Mouse (Mus musculus) layer of hippocampus, adult 18-20 months (tissue): Measurements from ENCODE around the gene Ppm1k. TPM values are rescaled to one million over a fixed set of nuclear protein-coding genes. Genes with fewer than 3 reads are reported as not detected.
A peak's percentile ranks its signal among the peaks of the same experiment; 100 is the strongest.
"Not testable (repeated sequence)": the region's sequence is repeated elsewhere in the genome, so short reads cannot be mapped to it uniquely, and the experiment has no call there.

Experiments
- DNase-seq, 2 experiments: peaks; one replicate each; pipeline ENCODE4 v3.0.0; 2022; ENCODE audit warnings: low spot score in 2 of 2
- total RNA-seq, 2 experiments: library from RNA; stranded (reverse); gene quantifications; 2 replicates each; pipeline ENCODE4 v1.2.3; 2021

Gene Ppm1k
- total RNA-seq, 2 experiments from 2014 or later = 73.7 to 85.4 TPM

DNA sequence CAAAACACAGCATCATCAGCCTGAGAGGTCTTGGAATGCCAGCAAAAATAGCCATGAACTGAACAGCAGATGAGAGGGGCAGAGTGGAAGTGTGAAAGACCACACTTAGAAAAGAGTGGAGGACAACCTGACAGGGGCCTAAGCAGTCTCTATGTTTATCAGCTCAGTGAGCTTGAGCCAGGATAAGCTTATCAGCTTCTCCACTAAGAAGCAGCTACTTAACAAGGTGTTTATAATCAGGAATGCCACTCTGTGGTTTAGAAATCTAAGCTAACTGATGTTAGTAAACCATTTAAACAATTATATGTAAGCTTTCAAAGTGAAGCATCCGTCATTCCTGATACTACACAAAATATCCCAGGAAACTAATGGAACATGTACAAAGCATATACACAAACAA is 3.2 kb downstream of the Ppm1k start:
- DNase-seq = no peak

DNA sequence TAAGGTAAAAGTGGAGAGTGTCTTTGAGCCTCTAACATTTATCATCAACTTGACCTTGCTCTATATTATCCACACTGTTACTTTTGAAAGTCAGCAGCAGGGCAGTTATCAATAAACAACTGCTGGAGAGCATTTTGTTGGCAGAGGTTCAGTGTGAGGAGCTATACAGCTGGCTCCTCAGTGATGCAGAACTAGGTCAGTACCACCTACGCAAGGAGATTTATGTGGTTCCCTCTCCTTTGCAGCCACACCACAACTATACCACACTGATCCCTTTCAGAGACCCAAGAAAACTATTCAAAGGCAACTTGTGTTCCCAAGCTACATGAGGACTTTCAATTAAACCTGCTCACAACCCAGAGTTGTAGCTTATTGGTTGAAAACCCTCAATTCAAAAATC is 3.8 kb downstream of the Ppm1k start:
- no peak for DNase-seq

DNA sequence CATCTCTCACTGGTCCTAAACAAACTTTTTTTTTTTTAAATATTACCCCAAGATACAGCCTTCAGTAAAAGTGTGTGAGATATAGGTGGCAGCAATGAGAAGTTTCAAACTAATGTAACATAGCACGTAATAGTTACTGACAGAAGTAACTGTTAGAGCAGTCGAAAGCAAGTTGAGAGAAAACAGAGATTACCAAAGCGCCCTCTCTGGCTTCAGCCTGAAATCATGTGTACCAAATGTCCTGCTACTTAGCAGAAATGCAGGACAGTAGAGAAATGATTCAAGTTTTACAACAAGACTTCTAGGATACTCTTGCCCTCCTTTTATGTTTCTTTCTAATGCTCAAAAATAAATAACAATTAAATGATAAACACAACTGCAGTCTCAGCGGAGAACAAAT is 4.3 kb downstream of the Ppm1k start:
- no peak for DNase-seq

DNA sequence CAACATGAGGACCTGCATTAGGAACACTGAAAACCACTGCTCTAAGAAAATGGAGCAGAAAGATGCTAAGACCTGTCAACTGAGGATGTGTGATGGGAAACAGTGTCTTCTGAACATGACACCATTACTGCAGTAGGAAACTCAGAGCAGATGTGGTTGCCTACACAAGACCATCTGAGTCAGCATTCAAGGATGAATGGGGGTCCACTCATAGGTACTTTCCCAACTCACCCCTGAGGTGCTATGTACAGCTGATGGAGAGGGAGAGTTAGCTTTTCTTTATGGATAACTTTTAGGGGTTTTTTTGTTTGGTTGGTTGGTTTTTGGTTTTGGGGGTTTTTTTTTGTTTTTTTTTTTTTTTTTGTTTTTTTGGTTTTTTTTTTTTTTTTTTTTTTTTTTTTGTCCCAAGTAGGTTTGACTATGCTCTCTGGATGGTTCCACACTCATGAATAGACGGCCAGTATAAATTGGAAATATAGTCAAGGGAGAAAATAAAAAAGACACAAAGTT is 5.9 kb downstream of the Ppm1k start:
- DNase-seq = no peak

DNA sequence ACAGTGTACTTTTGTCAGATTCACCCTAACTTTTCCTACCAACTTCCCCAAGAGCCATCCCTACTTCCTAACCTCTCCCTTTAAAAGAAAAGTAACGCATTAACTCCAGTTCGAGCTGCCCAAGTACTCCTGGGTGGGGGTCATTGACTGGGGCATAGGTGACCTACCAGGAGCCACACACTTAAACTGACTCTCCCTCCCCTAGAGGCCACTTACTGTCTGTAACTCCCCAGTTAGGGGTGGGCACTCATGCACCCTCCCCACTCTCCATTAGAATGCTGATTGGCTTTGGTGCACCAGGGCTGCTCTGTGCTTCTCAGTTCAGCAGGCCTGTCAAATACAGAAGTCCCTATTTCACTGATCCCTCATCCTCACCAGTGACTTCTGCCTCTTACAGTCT is 8.3 kb downstream of the Ppm1k start:
- no peak for DNase-seq

DNA sequence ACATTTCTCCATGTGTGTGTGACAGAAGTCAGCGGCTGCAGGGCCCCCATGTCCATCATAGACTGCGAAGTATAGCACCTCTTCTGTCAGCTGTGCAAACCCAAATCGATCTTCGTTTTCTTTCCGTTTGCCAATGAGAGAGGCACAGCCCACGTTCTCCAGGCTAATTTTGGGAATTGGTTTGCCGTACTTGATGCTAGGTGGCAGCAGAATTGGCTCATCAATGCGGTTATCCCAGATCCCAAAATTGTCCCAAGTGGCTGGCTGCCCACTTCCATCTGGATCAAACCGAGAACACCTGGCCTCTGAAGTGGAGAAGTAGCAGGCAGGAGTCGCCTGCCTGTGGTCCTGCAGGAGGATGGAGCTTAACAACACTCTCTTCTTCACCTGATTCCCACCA is 10.5 kb downstream of the Ppm1k start:
- peak; percentile 16 to 37 for DNase-seq

DNA sequence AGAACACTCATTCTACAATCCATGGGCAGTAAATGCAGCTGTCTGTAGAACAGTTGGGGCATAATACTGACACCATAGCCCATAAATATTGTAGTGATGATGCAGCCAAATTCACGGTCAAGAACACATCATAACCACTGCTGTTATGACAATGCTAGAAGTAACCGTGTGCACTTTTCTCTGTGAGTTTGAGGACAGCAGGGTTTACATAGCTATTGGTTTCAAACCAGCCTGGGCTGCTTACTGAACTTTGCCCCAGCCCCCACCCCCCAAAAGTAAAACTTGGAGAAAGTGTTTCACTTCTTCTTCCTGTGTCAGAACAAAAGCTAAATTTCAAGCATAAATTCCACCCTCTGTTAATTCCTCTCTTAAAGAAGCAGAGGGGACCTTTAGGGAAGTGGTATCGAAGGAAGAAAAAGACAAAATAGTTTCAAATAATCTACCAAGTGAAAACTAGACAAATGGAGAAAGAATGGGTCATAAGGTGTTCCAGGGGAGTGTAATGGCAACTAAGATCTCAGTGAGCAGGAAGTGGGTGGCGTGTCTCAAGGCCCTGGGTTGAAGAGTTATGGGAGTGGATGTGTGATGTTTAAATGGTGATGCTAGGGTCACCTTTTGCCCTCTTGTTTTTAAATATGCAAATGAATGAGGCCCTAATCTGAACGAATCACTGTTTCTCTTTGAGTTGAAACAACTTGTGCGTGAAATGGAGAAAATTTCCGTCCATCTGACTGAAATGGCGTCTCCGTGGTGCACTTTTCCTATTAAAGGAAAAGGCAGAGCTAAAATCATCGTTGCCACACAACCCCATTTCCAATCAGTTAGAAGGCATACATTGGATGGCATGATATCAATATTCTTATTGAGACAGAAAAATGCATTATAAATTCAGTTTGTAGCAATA is 14.3 kb downstream of the Ppm1k start:
- DNase-seq = no peak

DNA sequence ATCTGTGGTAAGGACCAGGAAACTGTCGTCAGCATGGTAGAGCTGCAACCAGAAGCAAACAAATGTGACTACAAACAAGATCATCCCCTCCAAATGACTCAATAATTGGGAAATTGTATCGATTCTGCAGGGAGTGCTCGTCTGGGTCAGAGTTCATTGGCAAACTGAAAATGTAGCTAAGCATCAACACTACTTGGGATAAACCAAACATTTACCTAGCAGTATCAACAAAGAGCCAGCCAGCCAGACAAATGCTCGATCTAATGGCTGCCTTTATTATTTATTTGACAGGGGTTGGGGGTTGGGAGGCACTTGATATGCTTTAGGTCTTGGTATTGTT is 21.3 kb downstream of the Ppm1k start:
- no peak for DNase-seq

DNA sequence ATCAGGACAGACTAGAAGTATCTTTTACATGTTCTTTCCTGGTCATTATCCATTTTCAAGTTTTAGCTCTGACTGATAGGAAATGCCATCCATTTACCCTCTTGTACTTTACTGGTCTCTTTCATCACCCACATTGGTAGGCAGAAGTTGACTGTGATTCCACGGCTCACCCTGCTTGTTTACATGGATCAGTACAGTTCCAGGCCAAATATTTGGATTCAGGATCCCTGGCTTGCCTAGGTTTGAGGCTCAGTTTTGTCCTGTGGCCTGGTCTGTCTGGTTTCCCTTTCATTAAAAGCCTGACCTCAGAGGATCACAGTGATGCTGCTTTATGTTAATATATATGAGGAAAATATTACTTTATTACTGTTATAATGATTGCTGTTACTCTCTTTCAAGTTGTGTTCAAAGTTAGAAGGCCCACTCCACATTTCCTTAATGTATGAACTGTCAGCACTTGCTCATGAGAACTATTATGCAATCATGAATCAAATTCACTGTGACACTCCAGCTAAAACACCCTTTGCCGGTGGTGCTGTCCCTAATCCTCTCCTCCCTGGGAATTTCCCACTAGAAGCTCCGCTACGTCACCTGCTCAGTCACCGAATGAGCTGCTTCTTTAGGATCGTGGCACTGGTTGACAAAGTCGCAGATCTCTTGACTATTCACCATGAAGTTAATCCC is 21.8 kb downstream of the Ppm1k start:
- no peak for DNase-seq

DNA sequence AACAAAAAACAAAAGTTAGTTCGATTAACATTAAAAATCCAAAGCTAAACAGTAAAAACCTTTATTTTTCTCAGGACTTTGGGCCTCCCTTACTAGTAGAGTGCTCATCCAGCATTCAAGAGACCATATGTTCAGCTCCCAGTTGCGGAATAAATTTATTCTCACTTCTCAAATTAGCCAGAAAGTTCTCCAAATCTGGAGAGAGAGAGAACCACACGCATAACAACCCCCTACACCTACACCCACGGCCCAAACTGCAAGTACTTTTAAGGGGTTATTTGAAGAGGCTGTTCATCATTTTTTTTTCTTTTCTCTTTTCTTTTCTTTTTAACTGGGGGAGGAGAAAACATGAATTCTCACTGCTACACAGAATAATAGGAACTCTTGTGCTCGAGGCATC is 23.4 kb downstream of the Ppm1k start:
- peak; percentile 57 to 80 for DNase-seq

DNA sequence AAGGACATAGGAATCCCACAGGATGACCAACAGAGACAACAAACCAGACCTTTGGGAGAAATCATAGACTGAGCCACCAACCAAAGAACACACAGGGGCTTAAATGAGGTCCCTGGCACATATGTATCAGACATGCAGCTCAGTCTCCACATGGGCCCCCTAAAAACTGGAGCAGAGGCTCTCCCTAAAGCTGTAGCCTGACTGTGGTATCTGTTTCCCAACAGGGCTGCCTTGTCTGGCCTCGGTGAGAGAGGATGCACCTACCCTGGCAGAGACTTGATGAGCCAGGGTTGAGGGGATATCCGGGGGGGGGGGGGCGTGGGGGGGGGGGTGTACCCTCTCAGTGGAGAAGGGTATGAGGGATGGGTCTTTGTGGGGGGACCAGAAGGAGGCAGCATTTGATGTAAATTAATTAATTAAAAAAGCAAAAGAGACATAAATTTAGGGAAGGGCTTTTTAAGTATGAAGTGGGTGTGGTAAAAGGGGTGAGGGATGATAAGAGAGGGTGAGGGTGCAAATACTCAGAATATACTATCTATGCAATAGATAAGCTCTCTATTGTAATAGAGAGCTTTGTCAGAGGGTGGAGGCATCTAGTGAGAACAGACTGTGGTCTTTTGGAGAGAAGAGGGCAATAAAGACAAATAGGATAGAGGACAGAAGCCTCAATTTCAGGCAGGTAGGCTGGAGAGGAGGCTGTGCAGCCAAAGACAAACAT is 31.4 kb downstream of the Ppm1k start:
- DNase-seq = no peak

DNA sequence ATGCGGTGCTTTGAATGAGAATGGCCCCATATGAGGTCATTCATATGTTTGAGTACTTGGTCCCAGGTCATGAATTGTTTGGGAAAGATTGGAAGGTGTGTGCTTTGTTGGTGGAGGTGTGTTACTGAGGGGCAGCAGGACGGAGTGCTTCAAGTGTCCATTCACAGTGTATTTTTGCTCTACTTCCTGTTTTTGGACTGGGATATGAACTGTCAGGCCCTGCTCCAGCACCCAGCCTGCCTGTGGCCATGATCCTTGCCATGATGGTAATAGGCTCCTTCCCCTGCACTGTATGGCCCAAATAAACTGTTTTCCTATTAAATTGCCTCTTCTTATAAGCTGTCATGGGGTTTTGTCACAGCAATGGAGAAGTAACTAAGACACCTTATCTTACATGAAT is 36.1 kb downstream of the Ppm1k start:
- DNase-seq = no peak

DNA sequence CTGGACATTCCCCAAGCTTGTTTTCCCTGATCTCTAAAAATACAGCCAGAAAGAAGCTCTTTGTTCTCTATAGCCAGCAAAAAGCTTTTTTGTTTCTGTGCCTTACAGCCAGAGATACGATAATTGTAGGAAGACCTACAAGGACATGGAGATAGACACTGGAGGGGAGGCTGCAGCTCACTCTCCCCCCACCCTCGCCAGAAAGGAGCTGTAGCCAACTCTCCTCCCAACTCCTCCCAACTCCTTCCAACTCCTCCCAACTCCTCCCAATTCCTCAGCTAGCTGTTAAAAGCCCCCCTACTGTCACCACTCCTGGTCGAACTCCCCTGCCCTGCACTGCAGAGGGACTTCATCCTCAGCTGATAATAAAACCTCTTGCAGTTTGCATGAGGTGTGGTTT is 67.1 kb downstream of the Ppm1k start:
- DNase-seq = not testable (repeated sequence)

Other genes with a start within 250 kb of the Ppm1k start
- gene Vmn1r16, start 206.0 kb downstream of the Ppm1k start, total RNA-seq = not detected
- not detected for gene Vmn1r17, start 171.7 kb downstream of the Ppm1k start, total RNA-seq
- gene Vmn1r18, start 139.7 kb downstream of the Ppm1k start, total RNA-seq = under 1 TPM in 1 of 2 experiments, not detected in 1; 0.03 TPM
- not detected for gene Vmn1r19, start 131.7 kb downstream of the Ppm1k start, total RNA-seq
- gene Vmn1r20, start 106.5 kb downstream of the Ppm1k start, total RNA-seq = not detected
- 1 to 10 TPM; 7.6 TPM for gene Herc6, start 45.5 kb upstream of the Ppm1k start, total RNA-seq
- gene Pyurf, start 156.6 kb upstream of the Ppm1k start, total RNA-seq = 1 to 10 TPM; 7.8 to 9.2 TPM
- gene Lancl2, start 167.1 kb upstream of the Ppm1k start, total RNA-seq = 10 to 100 TPM; 79.8 to 83.1 TPM